Mouse (Mus musculus) lung, postnatal 25 days (tissue): ENCODE results near the gene Mgme1.

ENCODE experiments used
- DNase-seq: peaks from one replicate; pipeline ENCODE4 v3.0.0; 2022; ENCODE audit warnings: low spot score

Mgme1 gene

GRCm38 (mm10) chr2:144270507-144271420, at the start of gene Mgme1, which contains the start of gene Snx5:
TSS of gene Mgme1 (plus strand) at chr2:144270663.
TSS of gene Snx5 (minus strand) at chr2:144270906.
- peak; percentile 93 for DNase-seq

- no peak for DNase-seq
Observed at GRCm38 (mm10) chr2:144224351-144224750, 46.1 kb upstream of the Mgme1 start.

GRCm38 (mm10) chr2:144226906-144227586, 43.4 kb upstream of the Mgme1 start:
- no peak for DNase-seq

- DNase-seq: no peak
Observed at GRCm38 (mm10) chr2:144228521-144229346, 41.7 kb upstream of the Mgme1 start.

- DNase-seq: no peak
Observed at GRCm38 (mm10) chr2:144229647-144230046, 40.8 kb upstream of the Mgme1 start.

GRCm38 (mm10) chr2:144230498-144230897, 40.0 kb upstream of the Mgme1 start:
- DNase-seq: no peak

- no peak for DNase-seq
Observed at GRCm38 (mm10) chr2:144231115-144231514, 39.3 kb upstream of the Mgme1 start.

GRCm38 (mm10) chr2:144233534-144233933, 36.9 kb upstream of the Mgme1 start:
- DNase-seq: no peak

GRCm38 (mm10) chr2:144235776-144236175, 34.7 kb upstream of the Mgme1 start:
- DNase-seq: no peak

- no peak for DNase-seq
Observed at GRCm38 (mm10) chr2:144236791-144237584, 33.5 kb upstream of the Mgme1 start.

- no peak for DNase-seq
Observed at GRCm38 (mm10) chr2:144238341-144238740, 32.1 kb upstream of the Mgme1 start.

- no peak for DNase-seq
Observed at GRCm38 (mm10) chr2:144239318-144239717, 31.1 kb upstream of the Mgme1 start.

GRCm38 (mm10) chr2:144240095-144240899, 30.2 kb upstream of the Mgme1 start:
- no peak for DNase-seq

- peak; percentile 87 for DNase-seq
Observed at GRCm38 (mm10) chr2:144245464-144245863, 25.0 kb upstream of the Mgme1 start.

GRCm38 (mm10) chr2:144246270-144246669, 24.2 kb upstream of the Mgme1 start:
- DNase-seq: no peak

GRCm38 (mm10) chr2:144247337-144247978, 23.0 kb upstream of the Mgme1 start:
- DNase-seq: peak; percentile 49

GRCm38 (mm10) chr2:144248613-144249376, 21.7 kb upstream of the Mgme1 start:
- DNase-seq: peak; percentile 62

- no peak for DNase-seq
Observed at GRCm38 (mm10) chr2:144250111-144250510, 20.4 kb upstream of the Mgme1 start.

GRCm38 (mm10) chr2:144262837-144263236, 7.6 kb upstream of the Mgme1 start:
- DNase-seq: no peak
